29 mouse cellular contexts compared by ENCODE assay signal in genomic region chr3:148761586-148761985, GRCm38 (mm10).
"Had no signal": no experiment of that assay in that cellular context is flagged by ENCODE, and none has a peak within 500 bp of the region (broad histone marks: within the 10 kb centered on the region; RNA-seq: fewer than 3 reads in every experiment).

No protein-coding gene starts in this region.

- H3K4me3 ChIP-seq: embryonic facial prominence, embryonic 10.5 days; embryonic facial prominence, embryonic 12.5 days; embryonic facial prominence, embryonic 13.5 days; embryonic facial prominence, embryonic 15.5 days; erythroblast, embryonic 14.5 days; forebrain, embryonic 10.5 days; forebrain, embryonic 12.5 days; forebrain, embryonic 13.5 days; forebrain, embryonic 15.5 days; gastrocnemius, adult 2 months; heart, adult 2 months had no signal

- H3K27ac ChIP-seq: embryonic facial prominence, embryonic 10.5 days; embryonic facial prominence, embryonic 12.5 days; embryonic facial prominence, embryonic 13.5 days; embryonic facial prominence, embryonic 15.5 days; forebrain, embryonic 10.5 days; forebrain, embryonic 12.5 days; forebrain, embryonic 13.5 days; forebrain, embryonic 15.5 days; gastrocnemius, adult 2 months; heart, adult 2 months had no signal

- H3K4me1 ChIP-seq: embryonic facial prominence, embryonic 12.5 days; embryonic facial prominence, embryonic 13.5 days; embryonic facial prominence, embryonic 15.5 days; forebrain, embryonic 10.5 days; forebrain, embryonic 12.5 days; forebrain, embryonic 13.5 days; forebrain, embryonic 15.5 days had no signal

- H3K36me3 ChIP-seq: embryonic facial prominence, embryonic 10.5 days; embryonic facial prominence, embryonic 12.5 days; embryonic facial prominence, embryonic 13.5 days; embryonic facial prominence, embryonic 15.5 days; forebrain, embryonic 10.5 days; forebrain, embryonic 12.5 days; forebrain, embryonic 15.5 days had no signal

- ATAC-seq: forebrain, embryonic 13.5 days; forebrain, embryonic 14.5 days; forebrain, embryonic 15.5 days; forebrain, embryonic 16.5 days; forebrain, postnatal 0 days had no signal

- H3K27me3 ChIP-seq: embryonic facial prominence, embryonic 15.5 days; forebrain, embryonic 12.5 days; forebrain, embryonic 13.5 days; forebrain, embryonic 15.5 days had no signal

- H3K4me2 ChIP-seq: embryonic facial prominence, embryonic 12.5 days; embryonic facial prominence, embryonic 13.5 days; embryonic facial prominence, embryonic 15.5 days; forebrain, embryonic 12.5 days; forebrain, embryonic 13.5 days; forebrain, embryonic 15.5 days had no signal

- H3K9me3 ChIP-seq: embryonic facial prominence, embryonic 10.5 days; embryonic facial prominence, embryonic 12.5 days; embryonic facial prominence, embryonic 13.5 days; embryonic facial prominence, embryonic 15.5 days; forebrain, embryonic 10.5 days; forebrain, embryonic 12.5 days; forebrain, embryonic 13.5 days; forebrain, embryonic 15.5 days had no signal

- H3K9ac ChIP-seq: embryonic facial prominence, embryonic 12.5 days; embryonic facial prominence, embryonic 13.5 days; embryonic facial prominence, embryonic 15.5 days; forebrain, embryonic 12.5 days; forebrain, embryonic 13.5 days; forebrain, embryonic 15.5 days; forebrain, postnatal 0 days had no signal

- DNase-seq: cerebellum, adult 2 months; cerebellum, adult 8-10 months; cerebellum, adult 9-10 months; cerebellum, adult 9-11 months; cerebellum, postnatal 10 days; cerebellum, postnatal 14 days; cerebellum, postnatal 25 days; cerebellum, postnatal 36 days; embryo, embryonic 11 days; forebrain, postnatal 0 days; gastrocnemius, adult 2 months; gastrocnemius, postnatal 10 days; gastrocnemius, postnatal 14 days; gastrocnemius, postnatal 25 days; gastrocnemius, postnatal 36 days; heart, adult 11 months; heart, adult 18-20 months; heart, adult 2 months had no signal
